Mouse (Mus musculus) forebrain, postnatal 0 days (tissue): ENCODE results near the gene Comp. TPM values are rescaled to one million over a fixed set of nuclear protein-coding genes. Genes with fewer than 3 reads are reported as not detected.

Source experiments
- ATAC-seq: fragments of 200-750 bp; cut with Nextera tagmentation; 2 replicates; pipeline ENCODE4 v1.8.0; 2017; ENCODE audit warnings: mild to moderate bottlenecking, moderate library complexity
- DNase-seq: peaks from one replicate; pipeline ENCODE4 v3.0.0-alpha.2; 2015
- H3K27ac ChIP-seq: fragments of 300-500 bp; sonication (generic); 2 replicates; pipeline ENCODE4 v1.5.1; 2014; ENCODE audit warnings: low read depth, mild to moderate bottlenecking, antibody characterized with exemption, low read length, moderate library complexity, mixed read lengths
- H3K27me3 ChIP-seq: fragments of 300-500 bp; sonication (generic); 2 replicates; pipeline ENCODE4 v1.6.1; 2014; ENCODE audit warnings: mild to moderate bottlenecking, low read length, mixed read lengths; ENCODE audit not compliant: insufficient read depth
- H3K36me3 ChIP-seq: fragments of 300-500 bp; sonication (generic); 2 replicates; pipeline ENCODE4 v1.6.1; 2014; ENCODE audit warnings: mild to moderate bottlenecking, moderate library complexity; ENCODE audit not compliant: insufficient read depth
- H3K4me1 ChIP-seq: fragments of 300-500 bp; sonication (generic); 2 replicates; pipeline ENCODE4 v1.6.1; 2014; ENCODE audit warnings: antibody characterized with exemption; ENCODE audit not compliant: insufficient read depth
- H3K4me2 ChIP-seq: fragments of 300-500 bp; sonication (generic); 2 replicates; pipeline ENCODE4 v1.6.1; 2014; ENCODE audit warnings: low read depth, mild to moderate bottlenecking, moderate library complexity
- H3K4me3 ChIP-seq: fragments of 300-500 bp; sonication (generic); 2 replicates; pipeline ENCODE4 v1.5.1; 2014; ENCODE audit warnings: low read depth, low read length, mixed read lengths
- H3K9ac ChIP-seq: fragments of 300-500 bp; sonication (generic); 2 replicates; pipeline ENCODE4 v1.6.1; 2014; ENCODE audit warnings: mild to moderate bottlenecking
- H3K9me3 ChIP-seq: fragments of 300-500 bp; sonication (generic); 2 replicates; pipeline ENCODE4 v1.6.1; 2016; ENCODE audit warnings: low read length
- CTCF ChIP-seq: sonication (generic); IDR thresholded peaks from 2 replicates; pipeline ENCODE4 v1.5.1; 2016; ENCODE audit warnings: antibody characterized with exemption, control low read depth, low read depth
- WGBS: fragments of 180-500 bp; shearing (Covaris S2); extraction: QIAGEN DNeasy Blood & Tissue Kit; methylation state at CpG from one replicate; pipeline ENCODE4 v1.1.7; 2014; 5-methylcytosine and 5-hydroxymethylcytosine counted together
- polyA plus RNA-seq: library from polyadenylated mRNA; unstranded; fragments of >200 nt; fragmentation: Nextera tagmentation; extraction: Ambion mirVana; gene quantifications from 2 replicates; pipeline ENCODE4 v1.2.1, GENCODE M21; 2015
- total RNA-seq: library from RNA; depleted of rRNA; stranded (reverse); fragments of >200 nt; gene quantifications from 2 replicates; pipeline ENCODE4 v1.2.3, GENCODE M21; 2014

Gene Comp
- total and polyA plus RNA-seq, 2 experiments from 2014 or later, result 0.29 to 0.81 TPM

DNA sequence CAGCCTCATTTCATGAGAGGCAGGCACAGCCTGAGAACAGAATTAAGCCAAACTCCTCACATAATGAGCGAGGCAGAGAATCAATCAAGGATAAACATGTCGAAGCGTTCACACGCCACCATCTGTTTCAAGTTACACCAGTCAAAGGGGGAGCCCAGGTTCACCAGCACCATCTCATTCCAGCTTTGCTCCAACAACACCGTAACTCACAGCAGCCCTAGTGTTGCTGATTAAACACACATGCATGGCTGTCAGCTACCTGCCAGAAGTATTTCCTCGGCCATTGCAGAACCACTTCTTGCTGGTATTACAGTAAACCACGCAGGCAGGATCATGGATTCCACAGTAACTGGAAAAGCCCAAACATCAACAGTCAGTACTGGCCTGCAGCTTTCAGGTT, 30.3 kb upstream of the Comp start:
- H3K36me3 ChIP-seq, result peaks cover 55% of the 10 kb centered on the region
- no peak overlapping the region for H3K9ac ChIP-seq
- H3K9me3 ChIP-seq, result no peaks in the 10 kb centered on the region
- no peak for DNase-seq
- H3K4me3 ChIP-seq, result no peak overlapping the region
- no peak for ATAC-seq
- WGBS, result 68% methylated on average over 7 of the region's 7 CpGs
- no peak overlapping the region for H3K4me2 ChIP-seq
- no peak overlapping the region for H3K27ac ChIP-seq
- no peaks in the 10 kb centered on the region for H3K4me1 ChIP-seq
- TF ChIP-seq CTCF, result no peak
- H3K27me3 ChIP-seq, result no peaks in the 10 kb centered on the region

GRCm38 (mm10) chr8:70343696-70344095, 29.7 kb upstream of the Comp start:
- Histone ChIP-seq H3K4me3 (no peak overlapping the region), H3K9me3 (no peaks in the 10 kb centered on the region), H3K27ac (no peak overlapping the region), H3K27me3 (no peaks in the 10 kb centered on the region), H3K9ac (no peak overlapping the region), H3K36me3 (peaks cover 48% of the 10 kb centered on the region), H3K4me1 (no peaks in the 10 kb centered on the region), H3K4me2 (no peak overlapping the region)
- TF ChIP-seq CTCF, result peak; percentile 67
- WGBS, result 52% methylated on average over 6 of the region's 6 CpGs
- DNase-seq, result peak; percentile 71
- peak; percentile 87 for ATAC-seq

- no peak; the same call in 1 of the 2 replicates for ATAC-seq
- Histone ChIP-seq H3K9me3 (no peaks in the 10 kb centered on the region), H3K27me3 (no peaks in the 10 kb centered on the region), H3K4me2 (no peak overlapping the region), H3K27ac (no peak overlapping the region), H3K4me1 (no peaks in the 10 kb centered on the region), H3K9ac (no peak overlapping the region), H3K4me3 (no peak overlapping the region), H3K36me3 (peaks cover 43% of the 10 kb centered on the region)
- TF ChIP-seq CTCF, result no peak
- 84% methylated on average over 2 of the region's 2 CpGs for WGBS
- DNase-seq, result no peak
Measured at GRCm38 (mm10) chr8:70344279-70344678, 29.1 kb upstream of the Comp start.

DNA sequence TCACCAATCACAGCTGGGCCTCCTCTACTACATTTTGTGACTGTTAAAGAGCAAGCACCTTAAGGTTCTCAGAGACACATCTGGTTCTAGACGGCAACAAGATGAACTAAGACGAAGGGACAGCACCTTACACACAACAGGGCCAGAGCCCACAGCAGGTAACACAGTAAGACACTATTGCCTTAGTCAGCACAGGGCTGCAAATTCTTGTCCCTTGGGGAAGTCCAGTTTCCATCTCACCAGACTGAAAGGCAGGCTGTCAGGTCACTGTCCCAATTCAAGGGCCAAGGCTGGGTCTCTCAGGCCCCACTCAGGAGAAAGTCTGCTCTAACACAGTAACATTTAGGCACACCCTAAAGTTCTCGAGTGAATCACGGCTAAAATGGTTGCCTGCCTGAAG, 25.9 kb upstream of the Comp start:
- Histone ChIP-seq H3K27ac (no peak overlapping the region), H3K9ac (0 out of 2 replicates have a peak overlapping the region, but pooled peaks have one; percentile 10), H3K27me3 (no peaks in the 10 kb centered on the region), H3K4me2 (no peak overlapping the region), H3K4me1 (peaks cover 19% of the 10 kb centered on the region), H3K36me3 (peaks cover 17% of the 10 kb centered on the region; the same call in 1 of the 2 replicates), H3K9me3 (no peaks in the 10 kb centered on the region), H3K4me3 (no peak overlapping the region)
- ATAC-seq (no peak), DNase-seq (no peak)
- TF ChIP-seq CTCF, result no peak
- 86% methylated on average over 4 of the region's 4 CpGs for WGBS

GRCm38 (mm10) chr8:70347860-70348420, 25.4 kb upstream of the Comp start:
- Histone ChIP-seq H3K9ac (0 out of 2 replicates have a peak overlapping the region, but pooled peaks have one; percentile 10), H3K4me2 (no peak overlapping the region), H3K4me1 (peaks cover 19% of the 10 kb centered on the region)

GRCm38 (mm10) chr8:70351035-70351999, 22.0 kb upstream of the Comp start:
- ATAC-seq (no peak), DNase-seq (no peak)
- Histone ChIP-seq H3K36me3 (peaks cover 2% of the 10 kb centered on the region; the same call in 1 of the 2 replicates), H3K4me2 (peak overlapping the region; percentile 96), H3K27ac (no peak overlapping the region), H3K27me3 (no peaks in the 10 kb centered on the region), H3K9ac (peak overlapping the region; percentile 91), H3K9me3 (no peaks in the 10 kb centered on the region), H3K4me3 (peak overlapping the region; percentile 94), H3K4me1 (peaks cover 19% of the 10 kb centered on the region)
- 42% methylated on average over 15 of the region's 15 CpGs for WGBS
- TF ChIP-seq CTCF, result no peak

More at GRCm38 (mm10) chr8:70347860-70348420, 25.4 kb upstream of the Comp start:
- ATAC-seq (no peak), DNase-seq (no peak)
- H3K27ac ChIP-seq, result no peak overlapping the region
- H3K36me3 ChIP-seq, result peaks cover 12% of the 10 kb centered on the region; the same call in 1 of the 2 replicates
- no peaks in the 10 kb centered on the region for H3K9me3 ChIP-seq
- H3K4me3 ChIP-seq, result no peak overlapping the region
- no peak for TF ChIP-seq CTCF
- WGBS, result 74% methylated on average over 1 of the region's 1 CpGs
- no peaks in the 10 kb centered on the region for H3K27me3 ChIP-seq

DNA sequence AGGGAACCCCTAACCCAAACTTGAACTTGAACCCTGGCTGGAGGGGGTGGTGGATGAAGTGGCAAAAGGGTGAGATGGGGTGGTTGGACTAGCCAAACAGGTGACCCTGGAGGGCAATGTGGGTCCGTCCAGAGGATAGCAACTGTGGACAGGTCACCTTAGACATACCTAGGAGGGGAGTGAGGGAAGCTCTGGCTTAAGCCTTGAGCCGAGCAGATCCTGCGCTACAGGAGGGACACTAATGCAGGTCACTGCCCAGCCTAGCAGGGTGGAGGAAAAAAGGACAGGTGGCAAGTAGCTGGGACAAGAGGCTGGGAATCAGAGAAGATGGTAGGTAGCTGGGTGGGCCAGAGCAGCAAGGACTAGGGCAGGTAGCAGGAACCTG, 21.4 kb upstream of the Comp start:
- H3K36me3 ChIP-seq, result no peaks in the 10 kb centered on the region; the same call in 1 of the 2 replicates
- no peak overlapping the region for H3K27ac ChIP-seq
- DNase-seq (no peak), ATAC-seq (no peak)
- 24% methylated on average over 3 of the region's 3 CpGs for WGBS
- H3K4me2 ChIP-seq, result peak overlapping the region; percentile 96
- no peak for TF ChIP-seq CTCF
- peaks cover 19% of the 10 kb centered on the region for H3K4me1 ChIP-seq
- H3K9ac ChIP-seq, result peak overlapping the region; percentile 91
- no peaks in the 10 kb centered on the region for H3K9me3 ChIP-seq
- peak overlapping the region; percentile 94 for H3K4me3 ChIP-seq
- no peaks in the 10 kb centered on the region for H3K27me3 ChIP-seq
